Mouse (Mus musculus): Measurements from ENCODE around the gene Ptger3. TPM values are rescaled to one million over a fixed set of nuclear protein-coding genes. Genes with fewer than 3 reads are reported as not detected.

Ptger3 gene
- polyA plus RNA-seq (2012; rRNA removed): 2.5 and 18.4 TPM in 2 replicates

DNA sequence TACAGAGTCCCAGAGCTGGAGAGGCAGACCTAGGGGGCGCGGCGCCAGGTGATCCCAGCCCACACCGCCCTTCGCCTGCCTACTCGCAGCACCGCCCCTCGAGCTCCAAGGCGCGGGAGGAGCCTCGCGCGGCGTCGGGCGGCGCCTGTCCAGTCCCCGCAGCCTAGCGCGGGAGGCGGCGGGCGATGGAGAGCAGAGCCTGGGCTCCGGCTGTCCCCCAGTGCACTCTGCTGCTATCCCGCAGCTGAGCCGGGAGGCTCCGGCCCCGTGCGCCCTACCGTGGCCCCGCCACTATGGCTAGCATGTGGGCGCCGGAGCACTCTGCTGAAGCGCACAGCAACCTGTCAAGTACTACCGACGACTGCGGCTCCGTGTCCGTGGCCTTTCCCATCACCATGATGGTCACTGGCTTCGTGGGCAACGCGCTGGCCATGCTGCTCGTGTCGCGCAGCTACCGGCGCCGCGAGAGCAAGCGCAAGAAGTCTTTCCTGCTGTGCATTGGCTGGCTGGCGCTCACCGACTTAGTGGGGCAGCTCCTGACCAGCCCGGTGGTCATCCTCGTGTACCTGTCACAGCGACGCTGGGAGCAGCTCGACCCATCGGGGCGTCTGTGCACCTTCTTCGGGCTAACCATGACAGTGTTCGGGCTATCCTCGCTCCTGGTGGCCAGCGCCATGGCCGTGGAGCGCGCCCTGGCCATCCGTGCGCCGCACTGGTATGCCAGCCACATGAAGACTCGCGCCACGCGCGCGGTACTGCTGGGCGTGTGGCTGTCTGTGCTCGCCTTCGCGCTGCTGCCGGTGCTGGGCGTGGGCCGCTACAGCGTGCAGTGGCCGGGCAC, at the start of gene Ptger3:
Gene Ptger3 (plus strand): TSS at position 168 of the 841 bp plus-strand sequence.
- TF ChIP-seq CTCF (IDR thresholded peaks at IDR 0.05; ENCODE audit: extremely low read depth, insufficient read length, insufficient replicate concordance, low read depth, low read length) (no peak), POLR2A (IDR thresholded peaks at IDR 0.05; ENCODE audit: low read depth, low read length) (no peak)
- Histone ChIP-seq H3K27me3 (ENCODE audit: control insufficient read depth, insufficient read depth, low read length) (peaks cover 19% of the 10 kb centered on the region), H3K27ac (ENCODE audit: insufficient read depth, low read depth, low read length) (no peak within 1 kb of the TSS), H3K4me3 (ENCODE audit: low read depth, low read length) (peak within 1 kb of the TSS; percentile 45), H3K36me3 (ENCODE audit: control insufficient read depth, insufficient read depth, low read length) (no peaks in the 10 kb centered on the region), H3K4me1 (ENCODE audit: control insufficient read depth, insufficient read depth, insufficient read length, low read length) (peaks cover 7% of the 10 kb centered on the region; the same call in 1 of the 2 replicates)
- WGBS: 2% methylated on average over 84 of the region's 84 CpGs

DNA sequence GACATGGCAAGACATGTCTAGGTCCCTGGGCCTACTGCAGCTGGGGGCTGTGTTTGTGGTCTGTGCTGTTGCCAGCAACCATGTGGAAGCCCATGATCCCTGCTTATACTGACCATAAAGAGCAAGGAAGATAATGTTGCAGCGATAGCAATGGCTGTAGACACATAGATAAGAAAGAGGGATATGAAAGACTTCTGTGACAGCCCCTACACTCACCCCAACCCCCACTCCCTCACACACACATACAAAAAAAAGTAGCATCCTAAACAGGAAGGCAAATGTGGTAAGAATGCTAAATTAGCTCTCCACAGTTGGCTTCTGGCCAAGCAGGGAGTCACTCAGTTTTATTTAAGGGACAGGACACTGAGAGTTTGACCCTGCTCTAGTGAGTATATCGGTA, 48.7 kb upstream of the Ptger3 start:
- no peak overlapping the region for H3K27ac ChIP-seq (ENCODE audit: insufficient read depth, low read depth, low read length)
- 37% methylated on average over 2 of the region's 2 CpGs for WGBS
- H3K36me3 ChIP-seq (ENCODE audit: control insufficient read depth, insufficient read depth, low read length): no peaks in the 10 kb centered on the region
- no peak overlapping the region for H3K4me3 ChIP-seq (ENCODE audit: low read depth, low read length)
- H3K4me1 ChIP-seq (ENCODE audit: control insufficient read depth, insufficient read depth, insufficient read length, low read length): no peaks in the 10 kb centered on the region
- TF ChIP-seq POLR2A (IDR thresholded peaks at IDR 0.05; ENCODE audit: low read depth, low read length) (no peak), CTCF (IDR thresholded peaks at IDR 0.05; ENCODE audit: extremely low read depth, insufficient read length, insufficient replicate concordance, low read depth, low read length) (no peak)
- H3K27me3 ChIP-seq (ENCODE audit: control insufficient read depth, insufficient read depth, low read length): no peaks in the 10 kb centered on the region; the same call in 1 of the 2 replicates

DNA sequence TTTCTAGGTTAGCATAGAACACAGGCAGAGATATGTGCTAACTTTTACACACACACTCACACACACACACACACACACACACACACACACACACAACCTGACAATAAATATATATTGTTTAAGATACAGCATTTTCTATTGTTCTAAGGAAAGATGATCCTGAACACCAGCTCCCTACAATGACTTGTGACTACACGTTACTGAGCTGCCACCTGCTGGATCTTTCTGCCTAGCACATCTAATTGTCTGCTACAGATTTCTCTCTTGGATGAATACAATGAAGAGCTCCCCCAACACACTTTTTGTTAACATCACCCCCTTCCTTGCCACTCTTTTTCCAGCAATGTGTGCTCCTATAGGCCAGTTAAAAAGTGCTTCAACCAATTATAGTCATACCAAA, 46.3 kb upstream of the Ptger3 start:
- Histone ChIP-seq H3K27ac (ENCODE audit: insufficient read depth, low read depth, low read length) (no peak overlapping the region), H3K36me3 (ENCODE audit: control insufficient read depth, insufficient read depth, low read length) (no peaks in the 10 kb centered on the region), H3K27me3 (ENCODE audit: control insufficient read depth, insufficient read depth, low read length) (no peaks in the 10 kb centered on the region; the same call in 1 of the 2 replicates), H3K4me1 (ENCODE audit: control insufficient read depth, insufficient read depth, insufficient read length, low read length) (no peaks in the 10 kb centered on the region), H3K4me3 (ENCODE audit: low read depth, low read length) (no peak overlapping the region)
- TF ChIP-seq POLR2A (IDR thresholded peaks at IDR 0.05; ENCODE audit: low read depth, low read length) (no peak), CTCF (IDR thresholded peaks at IDR 0.05; ENCODE audit: extremely low read depth, insufficient read length, insufficient replicate concordance, low read depth, low read length) (no peak)
- WGBS: 5% methylated on average over 1 of the region's 1 CpGs

DNA sequence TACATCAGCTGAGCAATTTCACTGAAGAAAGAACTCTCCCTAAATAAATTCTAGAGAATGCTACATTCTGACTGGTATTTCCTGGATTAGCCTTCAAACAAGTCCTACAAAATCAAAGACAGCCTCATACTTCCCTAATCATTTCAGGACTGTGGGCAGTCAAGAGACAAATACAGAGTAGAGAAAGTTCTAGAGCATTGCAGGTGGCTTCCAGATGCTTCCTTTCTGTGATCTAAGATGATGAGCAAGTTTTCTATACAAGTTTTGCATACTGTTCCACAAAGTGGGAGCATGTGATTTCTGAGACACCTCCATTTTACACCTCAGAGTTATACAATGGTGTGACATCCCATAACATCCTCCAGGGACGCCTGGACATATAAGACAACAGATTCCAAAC, 42.9 kb upstream of the Ptger3 start:
- Histone ChIP-seq H3K27ac (ENCODE audit: insufficient read depth, low read depth, low read length) (no peak overlapping the region), H3K4me1 (ENCODE audit: control insufficient read depth, insufficient read depth, insufficient read length, low read length) (no peaks in the 10 kb centered on the region), H3K36me3 (ENCODE audit: control insufficient read depth, insufficient read depth, low read length) (no peaks in the 10 kb centered on the region), H3K27me3 (ENCODE audit: control insufficient read depth, insufficient read depth, low read length) (no peaks in the 10 kb centered on the region; the same call in 1 of the 2 replicates), H3K4me3 (ENCODE audit: low read depth, low read length) (no peak overlapping the region)
- WGBS: 29% methylated on average over 1 of the region's 1 CpGs
- TF ChIP-seq CTCF (IDR thresholded peaks at IDR 0.05; ENCODE audit: extremely low read depth, insufficient read length, insufficient replicate concordance, low read depth, low read length) (no peak), POLR2A (IDR thresholded peaks at IDR 0.05; ENCODE audit: low read depth, low read length) (no peak)

GRCm38 (mm10) chr3:157531585-157531984, 35.1 kb upstream of the Ptger3 start:
- 84% methylated on average over 2 of the region's 2 CpGs for WGBS
- Histone ChIP-seq H3K27ac (ENCODE audit: insufficient read depth, low read depth, low read length) (no peak overlapping the region), H3K27me3 (ENCODE audit: control insufficient read depth, insufficient read depth, low read length) (peaks cover 2% of the 10 kb centered on the region), H3K4me3 (ENCODE audit: low read depth, low read length) (no peak overlapping the region), H3K4me1 (ENCODE audit: control insufficient read depth, insufficient read depth, insufficient read length, low read length) (no peaks in the 10 kb centered on the region), H3K36me3 (ENCODE audit: control insufficient read depth, insufficient read depth, low read length) (no peaks in the 10 kb centered on the region)
- no peak for TF ChIP-seq POLR2A (IDR thresholded peaks at IDR 0.05; ENCODE audit: low read depth, low read length)
- TF ChIP-seq CTCF (IDR thresholded peaks at IDR 0.05; ENCODE audit: extremely low read depth, insufficient read length, insufficient replicate concordance, low read depth, low read length): no peak

DNA sequence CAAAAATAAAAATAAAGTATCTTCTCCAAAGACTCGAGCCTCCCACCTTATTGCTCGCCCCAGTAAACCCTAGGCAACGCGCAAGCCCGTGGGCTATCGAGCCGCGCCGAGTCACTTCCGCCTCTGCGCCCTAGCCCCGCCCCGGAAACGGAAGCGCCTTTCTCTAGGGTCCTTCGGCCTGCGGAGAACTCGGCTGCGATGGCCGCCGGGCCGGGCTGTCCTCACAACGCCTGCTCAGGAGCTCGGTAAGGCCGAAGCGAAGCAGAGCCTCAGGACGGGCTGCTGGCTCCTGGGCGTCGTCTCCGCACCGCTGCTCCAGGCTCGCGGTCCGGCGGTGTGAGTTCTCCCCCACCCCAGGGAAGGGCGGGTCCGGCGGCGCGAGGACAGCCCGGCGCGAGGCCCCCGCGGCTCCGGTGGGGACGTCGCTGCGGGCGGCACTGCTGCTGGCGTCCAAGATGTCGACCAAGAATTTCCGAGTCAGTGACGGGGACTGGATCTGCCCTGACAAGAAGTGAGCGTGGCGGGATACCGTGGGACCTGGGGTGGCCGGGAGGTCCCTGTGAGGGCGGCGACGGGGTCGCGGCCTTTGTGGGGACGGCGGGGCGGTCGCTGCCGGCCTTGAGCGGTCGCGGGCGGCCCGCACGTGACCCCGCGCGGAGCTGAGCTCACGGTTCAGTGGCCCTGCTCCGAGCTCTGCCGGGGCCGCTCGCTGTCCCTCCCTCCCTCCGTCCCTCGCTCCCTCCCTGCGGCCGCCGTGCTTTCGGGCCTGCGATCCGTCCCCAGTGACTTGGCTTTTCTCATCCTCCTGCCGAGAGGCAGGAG, 32.5 kb upstream of the Ptger3 start, which contains the start of gene Zranb2:
Gene Zranb2 (plus strand): TSS at position 197 of the 822 bp plus-strand sequence.
- TF ChIP-seq CTCF (IDR thresholded peaks at IDR 0.05; ENCODE audit: extremely low read depth, insufficient read length, insufficient replicate concordance, low read depth, low read length) (no peak), POLR2A (IDR thresholded peaks at IDR 0.05; ENCODE audit: low read depth, low read length) (peak; percentile 49)
- WGBS: under 1% methylated on average over 91 of the region's 91 CpGs
- Histone ChIP-seq H3K4me1 (ENCODE audit: control insufficient read depth, insufficient read depth, insufficient read length, low read length) (no peaks in the 10 kb centered on the region), H3K27me3 (ENCODE audit: control insufficient read depth, insufficient read depth, low read length) (peaks cover 2% of the 10 kb centered on the region), H3K27ac (ENCODE audit: insufficient read depth, low read depth, low read length) (peak within 1 kb of the TSS; percentile 80), H3K4me3 (ENCODE audit: low read depth, low read length) (peak within 1 kb of the TSS; percentile 82), H3K36me3 (ENCODE audit: control insufficient read depth, insufficient read depth, low read length) (peaks cover 9% of the 10 kb centered on the region)
